Mouse (Mus musculus): ENCODE results near the gene Tollip. TPM values are rescaled to one million over a fixed set of nuclear protein-coding genes. Genes with fewer than 3 reads are reported as not detected.

Gene Tollip
- polyA plus RNA-seq, 1 experiment from 2014 or later, result 38.0 TPM

DNA sequence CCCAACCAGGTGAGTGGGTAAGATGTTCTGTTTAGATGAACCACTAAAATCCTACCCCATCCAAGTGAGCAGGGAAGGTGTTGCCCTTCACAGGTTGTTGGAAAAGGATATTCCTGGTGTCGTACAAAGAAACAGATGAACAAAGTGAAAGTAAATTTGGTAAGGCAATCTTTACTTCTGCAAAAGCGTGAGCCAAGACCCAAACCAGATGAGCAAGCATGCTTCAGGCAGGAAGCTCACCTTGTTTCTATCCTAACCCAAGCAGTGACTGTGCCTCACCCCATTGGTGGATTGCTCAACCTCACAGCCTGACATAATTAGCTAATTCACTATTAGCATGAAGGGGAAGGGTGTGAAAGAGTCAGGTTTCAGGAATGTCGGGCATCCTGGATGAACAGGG, 7.0 kb downstream of the Tollip start:
- WGBS, result 50% methylated on average over 3 of the region's 3 CpGs
- H3K27ac ChIP-seq (replicated peaks; ENCODE audit: low read depth, low read length), result no peak overlapping the region
- no peaks in the 10 kb centered on the region for H3K36me3 ChIP-seq (ENCODE audit: control insufficient read depth, insufficient read depth, low read length)
- H3K4me1 ChIP-seq (ENCODE audit: control insufficient read depth, insufficient read depth, low read length), result no peaks in the 10 kb centered on the region
- no peak overlapping the region for H3K4me3 ChIP-seq (ENCODE audit: low read depth, low read length)
- DNase-seq (ENCODE audit: low spot score) (no peak), ATAC-seq (ENCODE audit: insufficient number of reproducible peaks, low FRiP score, low TSS enrichment, low read depth) (no peak)
- no peaks in the 10 kb centered on the region for H3K9me3 ChIP-seq (ENCODE audit: control insufficient read depth, low read length)
- H3K4me2 ChIP-seq (ENCODE audit: low read depth, severe bottlenecking), result no peak overlapping the region
- no peak overlapping the region for H3K9ac ChIP-seq (ENCODE audit: low read length)
- H3K27me3 ChIP-seq (ENCODE audit: control insufficient read depth, insufficient read depth, low read length), result no peaks in the 10 kb centered on the region

DNA sequence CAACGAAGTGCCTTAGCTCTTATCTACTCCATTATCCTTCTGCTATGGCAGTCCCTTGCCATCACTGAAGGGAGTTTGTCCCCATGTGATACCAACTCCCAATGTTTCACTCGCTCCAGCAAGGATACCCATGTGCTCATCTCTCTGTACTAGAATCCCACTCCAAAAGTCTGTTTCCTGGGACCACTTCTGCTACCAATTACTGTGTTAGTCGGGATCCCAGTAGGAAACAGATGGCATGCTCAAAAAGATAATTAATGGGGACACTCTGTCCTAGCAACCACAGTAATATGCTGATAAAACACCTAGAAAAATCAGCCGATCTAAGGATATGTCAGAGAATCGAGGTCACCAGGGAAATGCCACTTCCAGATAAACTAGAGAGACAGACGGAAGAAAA, 9.7 kb downstream of the Tollip start:
- no peak for DNase-seq (ENCODE audit: low spot score)
- Histone ChIP-seq H3K4me3 (ENCODE audit: low read depth, low read length) (no peak overlapping the region), H3K9me3 (ENCODE audit: control insufficient read depth, low read length) (no peaks in the 10 kb centered on the region), H3K4me1 (ENCODE audit: control insufficient read depth, insufficient read depth, low read length) (no peaks in the 10 kb centered on the region), H3K9ac (ENCODE audit: low read length) (no peak overlapping the region), H3K27me3 (ENCODE audit: control insufficient read depth, insufficient read depth, low read length) (no peaks in the 10 kb centered on the region), H3K27ac (replicated peaks; ENCODE audit: low read depth, low read length) (no peak overlapping the region), H3K36me3 (ENCODE audit: control insufficient read depth, insufficient read depth, low read length) (no peaks in the 10 kb centered on the region), H3K4me2 (ENCODE audit: low read depth, severe bottlenecking) (no peak overlapping the region)
- WGBS, result 80% methylated on average over 6 of the region's 6 CpGs
- no peak for ATAC-seq (ENCODE audit: insufficient number of reproducible peaks, low FRiP score, low TSS enrichment, low read depth)

DNA sequence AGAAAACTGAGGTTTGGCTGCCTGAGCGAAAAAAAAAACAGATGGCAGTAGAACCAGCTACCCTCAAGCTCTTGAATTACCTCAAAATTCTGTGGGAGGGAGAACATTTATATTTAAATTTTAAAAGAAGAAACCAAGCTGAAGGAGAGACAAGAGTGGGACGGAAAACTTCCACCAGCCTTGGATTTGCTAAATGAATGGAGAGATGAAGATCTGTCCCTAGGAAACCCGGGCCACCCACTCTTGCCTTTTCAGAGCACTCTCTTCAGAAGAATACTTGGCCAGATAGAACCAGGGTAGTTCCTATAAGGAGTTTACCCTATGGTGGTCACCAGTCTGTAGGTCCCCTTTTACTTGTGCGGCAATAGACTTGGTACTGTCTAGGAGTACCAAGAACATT, 15.5 kb downstream of the Tollip start:
- Histone ChIP-seq H3K4me3 (ENCODE audit: low read depth, low read length) (peak overlapping the region; percentile 84), H3K27ac (replicated peaks; ENCODE audit: low read depth, low read length) (no peak overlapping the region), H3K9ac (ENCODE audit: low read length) (peak overlapping the region; percentile 61; the same call in 1 of the 2 replicates), H3K4me2 (ENCODE audit: low read depth, severe bottlenecking) (peak overlapping the region; percentile 53), H3K36me3 (ENCODE audit: control insufficient read depth, insufficient read depth, low read length) (no peaks in the 10 kb centered on the region), H3K27me3 (ENCODE audit: control insufficient read depth, insufficient read depth, low read length) (no peaks in the 10 kb centered on the region), H3K4me1 (ENCODE audit: control insufficient read depth, insufficient read depth, low read length) (peaks cover 7% of the 10 kb centered on the region; the same call in 1 of the 2 replicates), H3K9me3 (ENCODE audit: control insufficient read depth, low read length) (no peaks in the 10 kb centered on the region)
- ATAC-seq (ENCODE audit: insufficient number of reproducible peaks, low FRiP score, low TSS enrichment, low read depth) (no peak), DNase-seq (ENCODE audit: low spot score) (no peak)
- WGBS, result 64% methylated on average over 4 of the region's 4 CpGs

DNA sequence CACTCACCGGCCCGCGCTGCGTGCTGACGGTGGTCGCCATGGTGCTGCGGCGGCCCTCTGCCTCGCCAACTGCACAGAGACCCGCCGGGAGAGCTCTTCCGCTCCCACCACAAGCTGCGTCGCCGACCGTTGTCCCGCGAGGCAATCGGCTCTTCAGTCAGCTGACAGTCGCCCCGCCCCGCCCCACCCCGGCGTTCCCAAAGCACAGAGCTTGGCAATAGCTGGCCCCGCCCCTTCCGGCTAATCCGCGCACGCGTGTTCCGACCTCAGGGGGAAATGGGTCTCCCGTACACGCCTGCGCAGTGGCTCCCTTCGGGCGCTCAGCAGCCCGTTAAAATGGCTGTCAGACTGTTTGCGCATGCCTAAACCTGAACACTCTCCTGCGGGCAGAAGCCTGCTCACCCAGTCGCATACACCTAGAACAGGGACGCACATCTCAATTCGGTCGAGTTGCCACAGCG, 16.0 kb downstream of the Tollip start:
- H3K4me2 ChIP-seq (ENCODE audit: low read depth, severe bottlenecking), result peak overlapping the region; percentile 86

DNA sequence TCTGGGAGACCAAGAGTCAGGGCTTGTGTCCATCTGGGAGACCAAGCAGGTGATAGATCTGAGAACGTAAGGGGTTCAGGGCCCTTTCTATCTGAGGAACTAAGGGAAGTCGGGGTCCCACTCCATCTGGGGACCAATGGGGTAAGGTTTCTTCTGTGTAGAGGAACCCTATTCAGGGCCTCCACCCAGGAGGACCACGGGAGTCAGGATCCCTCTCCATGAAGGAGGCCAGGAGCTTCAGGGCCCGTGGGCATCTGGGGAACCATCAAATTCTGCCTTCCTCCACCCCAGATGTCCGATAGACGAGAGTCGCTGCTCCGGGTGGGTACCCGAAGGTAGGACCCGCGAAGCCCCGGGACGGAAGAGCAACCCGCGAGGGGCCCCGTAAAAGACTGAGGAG, 16.5 kb downstream of the Tollip start:
- WGBS, result 1% methylated on average over 16 of the region's 16 CpGs
- Histone ChIP-seq H3K27ac (replicated peaks; ENCODE audit: low read depth, low read length) (no peak overlapping the region), H3K27me3 (ENCODE audit: control insufficient read depth, insufficient read depth, low read length) (no peaks in the 10 kb centered on the region), H3K4me1 (ENCODE audit: control insufficient read depth, insufficient read depth, low read length) (peaks cover 7% of the 10 kb centered on the region; the same call in 1 of the 2 replicates), H3K9me3 (ENCODE audit: control insufficient read depth, low read length) (no peaks in the 10 kb centered on the region), H3K9ac (ENCODE audit: low read length) (peak overlapping the region; percentile 86), H3K36me3 (ENCODE audit: control insufficient read depth, insufficient read depth, low read length) (no peaks in the 10 kb centered on the region), H3K4me3 (ENCODE audit: low read depth, low read length) (peak overlapping the region; percentile 84), H3K4me2 (ENCODE audit: low read depth, severe bottlenecking) (peak overlapping the region; percentile 86)
- peak; percentile 48; the same call in 1 of the 2 replicates for ATAC-seq (ENCODE audit: insufficient number of reproducible peaks, low FRiP score, low TSS enrichment, low read depth)
- no peak for DNase-seq (ENCODE audit: low spot score)

More for the DNA sequence above, 16.0 kb downstream of the Tollip start:
- Histone ChIP-seq H3K4me3 (ENCODE audit: low read depth, low read length) (peak overlapping the region; percentile 84), H3K9ac (ENCODE audit: low read length) (peak overlapping the region; percentile 86), H3K36me3 (ENCODE audit: control insufficient read depth, insufficient read depth, low read length) (no peaks in the 10 kb centered on the region), H3K27me3 (ENCODE audit: control insufficient read depth, insufficient read depth, low read length) (no peaks in the 10 kb centered on the region), H3K9me3 (ENCODE audit: control insufficient read depth, low read length) (no peaks in the 10 kb centered on the region), H3K27ac (replicated peaks; ENCODE audit: low read depth, low read length) (no peak overlapping the region), H3K4me1 (ENCODE audit: control insufficient read depth, insufficient read depth, low read length) (peaks cover 7% of the 10 kb centered on the region; the same call in 1 of the 2 replicates)
- DNase-seq (ENCODE audit: low spot score) (peak; percentile 100), ATAC-seq (ENCODE audit: insufficient number of reproducible peaks, low FRiP score, low TSS enrichment, low read depth) (peak; percentile 97)
- 0% methylated on average over 42 of the region's 44 CpGs for WGBS

DNA sequence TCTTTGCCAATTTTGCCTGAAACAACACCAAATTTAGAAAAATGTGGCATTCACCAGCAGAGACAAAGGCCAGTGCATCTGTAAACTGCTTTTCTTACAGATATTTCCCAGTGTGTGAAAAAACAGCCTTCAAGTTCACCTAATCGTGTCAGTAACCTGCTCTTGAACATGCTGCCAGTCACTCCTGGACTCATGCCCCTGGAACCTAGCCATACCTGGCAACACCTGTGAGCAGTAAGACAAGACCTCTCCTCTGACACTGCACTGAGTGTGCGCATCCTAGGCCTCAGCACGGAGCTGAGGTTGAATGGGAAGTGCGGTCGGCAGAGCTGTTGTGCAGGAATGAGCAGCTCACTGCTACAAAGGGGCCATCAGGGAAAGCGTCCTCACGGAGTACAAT, 26.2 kb downstream of the Tollip start:
- H3K27ac ChIP-seq (replicated peaks; ENCODE audit: low read depth, low read length), result no peak overlapping the region
- ATAC-seq (ENCODE audit: insufficient number of reproducible peaks, low FRiP score, low TSS enrichment, low read depth), result no peak
- H3K27me3 ChIP-seq (ENCODE audit: control insufficient read depth, insufficient read depth, low read length), result no peaks in the 10 kb centered on the region
- no peak overlapping the region for H3K9ac ChIP-seq (ENCODE audit: low read length)
- no peak for DNase-seq (ENCODE audit: low spot score)
- no peak overlapping the region for H3K4me3 ChIP-seq (ENCODE audit: low read depth, low read length)
- no peaks in the 10 kb centered on the region for H3K4me1 ChIP-seq (ENCODE audit: control insufficient read depth, insufficient read depth, low read length)
- 91% methylated on average over 7 of the region's 7 CpGs for WGBS
- peaks cover 24% of the 10 kb centered on the region for H3K36me3 ChIP-seq (ENCODE audit: control insufficient read depth, insufficient read depth, low read length)
- H3K9me3 ChIP-seq (ENCODE audit: control insufficient read depth, low read length), result no peaks in the 10 kb centered on the region
- no peak overlapping the region for H3K4me2 ChIP-seq (ENCODE audit: low read depth, severe bottlenecking)

DNA sequence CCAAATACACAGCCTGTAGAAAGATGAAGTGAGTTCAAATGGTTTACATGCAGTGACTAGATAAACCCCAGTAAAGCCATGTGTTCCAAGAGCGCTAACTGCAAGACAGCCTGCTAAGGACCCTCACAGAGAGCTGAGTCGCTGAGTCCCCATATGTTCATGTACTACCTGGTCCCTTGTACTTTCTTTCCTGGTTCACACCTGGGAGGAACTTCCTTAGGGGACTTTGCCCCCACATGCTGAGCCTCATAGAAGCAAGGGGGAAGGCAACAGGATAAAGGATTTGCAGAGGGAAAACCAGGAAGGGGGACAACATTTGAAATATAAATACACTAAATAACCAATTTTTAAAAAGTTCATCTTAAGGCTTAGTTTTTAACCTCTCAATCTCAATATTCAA, 39.5 kb downstream of the Tollip start:
- H3K9ac ChIP-seq (ENCODE audit: low read length), result no peak overlapping the region
- H3K36me3 ChIP-seq (ENCODE audit: control insufficient read depth, insufficient read depth, low read length), result peaks cover 8% of the 10 kb centered on the region; the same call in 1 of the 2 replicates
- ATAC-seq (ENCODE audit: insufficient number of reproducible peaks, low FRiP score, low TSS enrichment, low read depth), result no peak
- no peak overlapping the region for H3K4me2 ChIP-seq (ENCODE audit: low read depth, severe bottlenecking)
- H3K27me3 ChIP-seq (ENCODE audit: control insufficient read depth, insufficient read depth, low read length), result no peaks in the 10 kb centered on the region
- DNase-seq (ENCODE audit: low spot score), result no peak
- H3K9me3 ChIP-seq (ENCODE audit: control insufficient read depth, low read length), result no peaks in the 10 kb centered on the region
- WGBS, result 94% methylated on average over 2 of the region's 2 CpGs
- no peak overlapping the region for H3K27ac ChIP-seq (replicated peaks; ENCODE audit: low read depth, low read length)
- H3K4me3 ChIP-seq (ENCODE audit: low read depth, low read length), result no peak overlapping the region
- no peaks in the 10 kb centered on the region for H3K4me1 ChIP-seq (ENCODE audit: control insufficient read depth, insufficient read depth, low read length)

DNA sequence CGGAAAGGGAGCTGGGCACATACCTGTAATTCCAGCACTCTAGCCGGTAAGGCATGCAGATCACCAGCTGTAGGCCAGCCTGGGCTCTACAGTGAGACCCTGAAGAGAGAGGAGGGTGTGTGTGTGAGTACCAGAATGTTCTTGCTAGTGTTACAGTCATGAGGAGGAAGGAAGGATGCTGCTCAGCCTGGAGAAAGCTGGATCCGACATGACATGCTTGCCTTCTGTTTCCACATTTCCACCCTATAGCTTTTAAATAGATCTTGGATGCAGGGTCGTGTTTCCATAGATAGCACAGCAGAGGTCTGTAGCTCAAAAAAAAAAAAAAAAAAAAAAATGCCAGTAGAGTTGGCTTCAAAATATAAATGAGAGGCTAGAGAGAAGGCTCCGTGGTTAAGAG, 43.4 kb downstream of the Tollip start:
- no peaks in the 10 kb centered on the region for H3K4me1 ChIP-seq (ENCODE audit: control insufficient read depth, insufficient read depth, low read length)
- H3K9ac ChIP-seq (ENCODE audit: low read length), result no peak overlapping the region
- no peak for DNase-seq (ENCODE audit: low spot score)
- no peaks in the 10 kb centered on the region for H3K27me3 ChIP-seq (ENCODE audit: control insufficient read depth, insufficient read depth, low read length)
- no peak overlapping the region for H3K27ac ChIP-seq (replicated peaks; ENCODE audit: low read depth, low read length)
- no peak overlapping the region for H3K4me2 ChIP-seq (ENCODE audit: low read depth, severe bottlenecking)
- H3K4me3 ChIP-seq (ENCODE audit: low read depth, low read length), result no peak overlapping the region
- 91% methylated on average over 5 of the region's 5 CpGs for WGBS
- H3K36me3 ChIP-seq (ENCODE audit: control insufficient read depth, insufficient read depth, low read length), result no peaks in the 10 kb centered on the region
- no peak for ATAC-seq (ENCODE audit: insufficient number of reproducible peaks, low FRiP score, low TSS enrichment, low read depth)
- H3K9me3 ChIP-seq (ENCODE audit: control insufficient read depth, low read length), result no peaks in the 10 kb centered on the region

DNA sequence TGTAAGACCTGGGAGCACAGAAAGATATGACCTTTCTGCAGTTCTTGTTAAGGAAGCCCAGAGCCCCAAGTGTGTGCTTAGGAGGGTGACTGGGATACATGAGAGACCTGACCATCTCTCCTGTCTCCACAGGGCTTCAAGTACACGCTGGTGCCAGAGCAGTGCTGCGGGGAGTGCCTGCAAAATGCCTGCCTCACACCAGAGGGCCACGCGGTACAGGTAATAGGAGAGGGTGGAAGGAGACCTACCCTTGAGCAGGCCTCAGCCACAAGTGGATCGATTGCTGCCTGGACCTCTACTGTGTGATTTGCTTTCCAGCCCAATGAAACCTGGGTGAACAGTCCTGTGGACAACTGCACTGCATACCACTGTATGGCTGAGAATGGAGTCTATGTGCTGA, 47.8 kb downstream of the Tollip start:
- WGBS, result 81% methylated on average over 5 of the region's 5 CpGs
- ATAC-seq (ENCODE audit: insufficient number of reproducible peaks, low FRiP score, low TSS enrichment, low read depth) (no peak), DNase-seq (ENCODE audit: low spot score) (no peak)
- H3K4me2 ChIP-seq (ENCODE audit: low read depth, severe bottlenecking), result no peak overlapping the region
- H3K27me3 ChIP-seq (ENCODE audit: control insufficient read depth, insufficient read depth, low read length), result no peaks in the 10 kb centered on the region
- no peaks in the 10 kb centered on the region for H3K9me3 ChIP-seq (ENCODE audit: control insufficient read depth, low read length)
- H3K4me1 ChIP-seq (ENCODE audit: control insufficient read depth, insufficient read depth, low read length), result no peaks in the 10 kb centered on the region
- H3K36me3 ChIP-seq (ENCODE audit: control insufficient read depth, insufficient read depth, low read length), result no peaks in the 10 kb centered on the region
- H3K9ac ChIP-seq (ENCODE audit: low read length), result no peak overlapping the region
- no peak overlapping the region for H3K4me3 ChIP-seq (ENCODE audit: low read depth, low read length)
- H3K27ac ChIP-seq (replicated peaks; ENCODE audit: low read depth, low read length), result no peak overlapping the region

Measured in limb, embryonic 11.5 days (tissue).